Mouse (Mus musculus) intestine, embryonic 15.5 days (tissue): ENCODE results near the gene Ddr1. TPM values are rescaled to one million over a fixed set of nuclear protein-coding genes. Genes with fewer than 3 reads are reported as not detected.

Experiments used
- ATAC-seq: fragments of 200-750 bp; cut with Nextera tagmentation; 2 replicates; pipeline ENCODE4 v1.8.0; 2017; ENCODE audit warnings: moderate TSS enrichment, moderate library complexity
- H3K27ac ChIP-seq: fragments of 300-500 bp; sonication (generic); 2 replicates; pipeline ENCODE4 v1.5.1; 2015; ENCODE audit warnings: mild to moderate bottlenecking, inconsistent platforms
- H3K27me3 ChIP-seq: fragments of 300-500 bp; sonication (generic); replicated peaks from 2 replicates; pipeline ENCODE4 v1.6.1; 2015; ENCODE audit warnings: inconsistent platforms
- H3K36me3 ChIP-seq: fragments of 300-500 bp; sonication (generic); 2 replicates; pipeline ENCODE4 v1.6.1; 2015; ENCODE audit warnings: inconsistent platforms
- H3K4me1 ChIP-seq: fragments of 300-500 bp; sonication (generic); replicated peaks from 2 replicates; pipeline ENCODE4 v1.6.1; 2015; ENCODE audit warnings: inconsistent platforms
- H3K4me2 ChIP-seq: fragments of 300-500 bp; sonication (generic); replicated peaks from 2 replicates; pipeline ENCODE4 v1.6.1; 2015; ENCODE audit warnings: mild to moderate bottlenecking, inconsistent platforms
- H3K4me3 ChIP-seq: fragments of 300-500 bp; sonication (generic); replicated peaks from 2 replicates; pipeline ENCODE4 v1.5.1; 2015; ENCODE audit warnings: inconsistent platforms
- H3K9ac ChIP-seq: fragments of 300-500 bp; sonication (generic); 2 replicates; pipeline ENCODE4 v1.6.1; 2015; ENCODE audit warnings: inconsistent platforms
- H3K9me3 ChIP-seq: fragments of 300-500 bp; sonication (generic); 2 replicates; pipeline ENCODE4 v1.6.1; 2016; ENCODE audit warnings: inconsistent platforms
- WGBS: fragments of 180-500 bp; shearing (Covaris S2); methylation state at CpG from one replicate; pipeline ENCODE4 v1.1.7; 2015; 5-methylcytosine and 5-hydroxymethylcytosine counted together
- polyA plus RNA-seq: library from polyadenylated mRNA; unstranded; fragments of >200 nt; fragmentation: Nextera tagmentation; extraction: Ambion mirVana; gene quantifications from 2 replicates; pipeline ENCODE4 v1.2.1, GENCODE M21; 2015

Gene Ddr1
- polyA plus RNA-seq, 1 experiment from 2014 or later, result 54.0 TPM

GRCm38 (mm10) chr17:35681986-35682385, 22.4 kb downstream of the Ddr1 start:
- Histone ChIP-seq H3K4me1 (no peaks in the 10 kb centered on the region), H3K9ac (no peak overlapping the region), H3K4me3 (no peak overlapping the region), H3K27me3 (no peaks in the 10 kb centered on the region), H3K9me3 (no peaks in the 10 kb centered on the region), H3K4me2 (no peak overlapping the region), H3K36me3 (peaks cover 43% of the 10 kb centered on the region), H3K27ac (no peak overlapping the region)
- 86% methylated on average over 13 of the region's 13 CpGs for WGBS
- no peak for ATAC-seq

- H3K27ac ChIP-seq, result no peak overlapping the region
- H3K4me1 ChIP-seq, result no peaks in the 10 kb centered on the region
- H3K9ac ChIP-seq, result no peak overlapping the region
- no peaks in the 10 kb centered on the region for H3K9me3 ChIP-seq
- no peak overlapping the region for H3K4me2 ChIP-seq
- H3K36me3 ChIP-seq, result peaks cover 29% of the 10 kb centered on the region
- ATAC-seq, result no peak
- no peak overlapping the region for H3K4me3 ChIP-seq
- 36% methylated on average over 6 of the region's 6 CpGs for WGBS
- H3K27me3 ChIP-seq, result no peaks in the 10 kb centered on the region
Measured at GRCm38 (mm10) chr17:35680591-35680990, 23.8 kb downstream of the Ddr1 start.

GRCm38 (mm10) chr17:35673416-35674035, 30.9 kb downstream of the Ddr1 start, which contains the start of gene Gtf2h4:
Gene Gtf2h4 (minus strand): TSS chr17:35673739.
- H3K4me3 ChIP-seq, result peak within 1 kb of the TSS; percentile 71
- peak within 1 kb of the TSS; percentile 94 for H3K9ac ChIP-seq
- H3K27ac ChIP-seq, result no peak within 1 kb of the TSS
- H3K4me1 ChIP-seq, result peaks cover 5% of the 10 kb centered on the region
- H3K4me2 ChIP-seq, result peak within 1 kb of the TSS; percentile 83
- H3K27me3 ChIP-seq, result no peaks in the 10 kb centered on the region
- ATAC-seq, result peak; percentile 99
- peaks cover 4% of the 10 kb centered on the region; the same call in 1 of the 2 replicates for H3K36me3 ChIP-seq
- WGBS, result under 1% methylated on average over 23 of the region's 23 CpGs
- H3K9me3 ChIP-seq, result no peaks in the 10 kb centered on the region

- H3K27me3 ChIP-seq, result no peaks in the 10 kb centered on the region
Measured at GRCm38 (mm10) chr17:35672527-35672926, 31.9 kb downstream of the Ddr1 start.

DNA sequence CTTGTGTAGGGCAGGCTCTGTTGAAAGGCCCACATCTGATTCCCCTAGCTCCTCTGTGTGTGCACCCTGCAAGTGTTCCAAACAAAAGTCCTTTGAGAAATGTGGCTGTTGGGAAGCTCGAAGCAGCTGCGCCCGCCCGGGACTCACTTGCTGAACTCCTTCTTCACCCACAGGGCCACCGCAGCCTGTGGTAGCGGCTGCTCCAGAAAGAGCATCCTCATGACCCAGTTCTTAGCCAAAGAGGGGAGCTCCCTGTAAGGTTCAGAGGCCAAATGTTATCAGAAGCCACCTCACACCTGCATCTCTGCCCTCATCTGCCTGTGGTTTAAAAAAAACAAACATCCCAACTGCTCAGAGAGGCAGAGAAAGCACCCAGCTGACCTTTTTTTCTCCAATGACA, 32.6 kb downstream of the Ddr1 start:
- Histone ChIP-seq H3K4me2 (no peak overlapping the region), H3K9me3 (no peaks in the 10 kb centered on the region), H3K27me3 (no peaks in the 10 kb centered on the region), H3K4me3 (no peak overlapping the region), H3K27ac (no peak overlapping the region), H3K4me1 (peaks cover 8% of the 10 kb centered on the region), H3K36me3 (peaks cover 4% of the 10 kb centered on the region; the same call in 1 of the 2 replicates), H3K9ac (no peak overlapping the region)
- no peak for ATAC-seq
- WGBS, result 89% methylated on average over 6 of the region's 6 CpGs

More at GRCm38 (mm10) chr17:35672527-35672926, 31.9 kb downstream of the Ddr1 start:
- H3K9me3 ChIP-seq, result no peaks in the 10 kb centered on the region
- peaks cover 8% of the 10 kb centered on the region for H3K4me1 ChIP-seq
- H3K4me3 ChIP-seq, result peak overlapping the region; percentile 71; the same call in 1 of the 2 replicates
- peak overlapping the region; percentile 83; the same call in 1 of the 2 replicates for H3K4me2 ChIP-seq
- WGBS, result 83% methylated on average over 6 of the region's 6 CpGs
- H3K27ac ChIP-seq, result no peak overlapping the region
- peaks cover 4% of the 10 kb centered on the region; the same call in 1 of the 2 replicates for H3K36me3 ChIP-seq
- no peak overlapping the region for H3K9ac ChIP-seq
- no peak for ATAC-seq

DNA sequence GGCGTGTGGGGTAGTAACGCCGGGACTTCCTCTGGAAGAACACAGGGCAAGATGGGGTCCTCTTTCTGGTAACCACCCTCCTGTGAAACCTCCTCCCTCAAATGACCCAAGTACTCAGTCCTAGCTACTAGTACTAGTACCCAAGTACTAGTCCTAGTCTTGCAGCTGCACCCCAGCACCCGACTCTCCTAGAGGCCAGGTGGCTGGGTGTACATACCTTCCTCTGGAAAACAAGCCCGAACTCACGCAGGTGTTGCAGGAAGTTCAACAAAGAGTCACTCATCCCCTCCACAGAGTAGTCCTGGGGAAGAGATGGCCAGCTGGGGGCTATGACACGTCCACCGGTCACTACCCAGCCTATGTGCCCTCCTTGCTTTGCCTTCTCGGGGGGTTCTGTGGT, 34.7 kb downstream of the Ddr1 start:
- H3K4me1 ChIP-seq, result peaks cover 12% of the 10 kb centered on the region
- no peaks in the 10 kb centered on the region for H3K9me3 ChIP-seq
- H3K4me2 ChIP-seq, result no peak overlapping the region
- H3K36me3 ChIP-seq, result peaks cover 4% of the 10 kb centered on the region; the same call in 1 of the 2 replicates
- WGBS, result 94% methylated on average over 9 of the region's 9 CpGs
- H3K27me3 ChIP-seq, result no peaks in the 10 kb centered on the region
- H3K4me3 ChIP-seq, result no peak overlapping the region
- H3K27ac ChIP-seq, result no peak overlapping the region
- no peak for ATAC-seq
- no peak overlapping the region for H3K9ac ChIP-seq

DNA sequence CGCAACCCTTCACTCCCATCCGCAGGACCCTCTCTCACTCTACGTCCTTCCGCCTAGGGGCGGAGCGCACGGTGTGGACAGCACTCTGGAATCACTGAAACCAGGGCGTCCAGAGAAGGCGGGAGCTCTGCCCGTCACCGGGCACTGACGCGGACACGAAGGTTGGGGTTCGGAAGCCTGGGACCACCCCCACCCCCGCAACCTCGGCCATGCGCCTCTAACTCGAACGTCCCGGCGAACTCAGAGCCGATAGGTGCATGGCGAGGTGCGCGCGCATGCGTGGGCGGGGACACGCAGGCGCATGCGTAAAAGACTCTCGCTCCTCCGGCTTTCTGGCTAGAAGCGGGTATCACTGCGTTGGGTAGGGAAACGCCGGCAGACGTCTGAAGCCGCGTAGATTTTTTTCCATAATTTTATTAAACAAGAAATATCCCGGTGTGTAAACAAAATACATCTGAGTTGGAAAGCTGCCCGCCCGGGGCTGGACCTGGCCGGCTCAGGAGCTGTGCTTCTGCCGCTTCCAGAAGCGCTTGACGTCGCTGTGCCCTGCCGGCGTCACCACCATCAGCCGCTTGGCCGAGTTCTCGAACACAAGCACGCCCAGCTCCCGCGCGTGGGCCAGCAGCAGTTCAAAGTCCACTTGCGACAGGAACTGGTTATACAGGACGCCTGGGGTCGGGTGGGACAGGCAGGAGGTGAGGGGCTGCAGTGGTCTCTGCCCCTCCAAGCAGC, 36.9 kb downstream of the Ddr1 start, which contains the start of gene Vars2:
Gene Vars2, minus strand, starts transcription at position 259 of the 732 bp plus-strand sequence.
- Histone ChIP-seq H3K4me1 (peaks cover 7% of the 10 kb centered on the region; the same call in 1 of the 2 replicates), H3K9me3 (no peaks in the 10 kb centered on the region), H3K4me3 (peak within 1 kb of the TSS; percentile 72), H3K27me3 (no peaks in the 10 kb centered on the region), H3K27ac (peak within 1 kb of the TSS; percentile 84), H3K36me3 (peaks cover 18% of the 10 kb centered on the region), H3K9ac (peak within 1 kb of the TSS; percentile 83), H3K4me2 (peak within 1 kb of the TSS; percentile 94)
- under 1% methylated on average over 61 of the region's 61 CpGs for WGBS
- ATAC-seq, result peak; percentile 88

GRCm38 (mm10) chr17:35666851-35667256, 37.6 kb downstream of the Ddr1 start:
- peak; percentile 60 for ATAC-seq
- H3K9me3 ChIP-seq, result no peaks in the 10 kb centered on the region
- peak overlapping the region; percentile 82 for H3K27ac ChIP-seq
- H3K36me3 ChIP-seq, result peaks cover 18% of the 10 kb centered on the region
- peak overlapping the region; percentile 72 for H3K4me3 ChIP-seq
- peaks cover 7% of the 10 kb centered on the region; the same call in 1 of the 2 replicates for H3K4me1 ChIP-seq
- peak overlapping the region; percentile 94 for H3K4me2 ChIP-seq
- 5% methylated on average over 13 of the region's 13 CpGs for WGBS
- peak overlapping the region; percentile 83 for H3K9ac ChIP-seq
- H3K27me3 ChIP-seq, result no peaks in the 10 kb centered on the region

GRCm38 (mm10) chr17:35665957-35666515, 38.4 kb downstream of the Ddr1 start:
- Histone ChIP-seq H3K4me1 (peaks cover 7% of the 10 kb centered on the region; the same call in 1 of the 2 replicates), H3K27ac (no peak overlapping the region), H3K4me2 (peak overlapping the region; percentile 94; the same call in 1 of the 2 replicates), H3K27me3 (no peaks in the 10 kb centered on the region), H3K9ac (no peak overlapping the region; the same call in 1 of the 2 replicates), H3K9me3 (no peaks in the 10 kb centered on the region), H3K36me3 (peaks cover 23% of the 10 kb centered on the region), H3K4me3 (no peak overlapping the region)
- peak; percentile 49 for ATAC-seq
- 74% methylated on average over 17 of the region's 17 CpGs for WGBS

DNA sequence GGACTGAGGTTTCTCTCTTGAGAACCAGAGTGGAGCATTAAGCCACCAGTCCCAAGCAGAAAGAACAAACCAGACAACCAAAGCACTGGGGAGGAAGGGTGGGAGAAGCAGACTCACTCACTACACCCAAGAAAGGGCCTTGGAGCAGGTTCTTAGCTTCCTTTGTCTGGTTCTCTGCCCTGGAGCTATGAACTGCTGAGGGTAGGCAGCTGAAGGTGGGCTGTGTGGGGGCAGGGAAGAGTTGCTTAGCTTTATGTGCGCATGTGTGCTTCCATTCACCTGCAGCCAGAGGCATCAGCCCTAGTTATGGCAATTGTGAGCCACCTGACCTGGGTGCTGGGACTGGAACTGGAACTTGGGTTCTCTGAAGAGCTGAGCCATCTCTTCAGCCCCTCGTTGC, 51.3 kb downstream of the Ddr1 start:
- peaks cover 12% of the 10 kb centered on the region for H3K4me1 ChIP-seq

GRCm38 (mm10) chr17:35649429-35649828, 55.0 kb downstream of the Ddr1 start:
- Histone ChIP-seq H3K27me3 (no peaks in the 10 kb centered on the region), H3K36me3 (no peaks in the 10 kb centered on the region), H3K9ac (no peak overlapping the region), H3K4me1 (peaks cover 12% of the 10 kb centered on the region), H3K4me2 (peak overlapping the region; percentile 5), H3K9me3 (no peaks in the 10 kb centered on the region), H3K27ac (peak overlapping the region; percentile 56; the same call in 1 of the 2 replicates), H3K4me3 (no peak overlapping the region)
- 58% methylated on average over 2 of the region's 2 CpGs for WGBS
- ATAC-seq, result peak; percentile 95

More for the DNA sequence above, 51.3 kb downstream of the Ddr1 start:
- Histone ChIP-seq H3K4me2 (no peak overlapping the region), H3K9ac (no peak overlapping the region), H3K4me3 (no peak overlapping the region), H3K9me3 (no peaks in the 10 kb centered on the region), H3K36me3 (peaks cover 22% of the 10 kb centered on the region), H3K27me3 (no peaks in the 10 kb centered on the region), H3K27ac (no peak overlapping the region)
- 81% methylated on average over 2 of the region's 2 CpGs for WGBS
- ATAC-seq, result no peak
